Mouse (Mus musculus) layer of hippocampus, adult 11-12 months (tissue): ENCODE measurements around the gene Il17re.

ENCODE experiments used
- DNase-seq: peaks from one replicate; pipeline ENCODE4 v3.0.0; 2022; ENCODE audit warnings: low spot score

Gene Il17re

DNA sequence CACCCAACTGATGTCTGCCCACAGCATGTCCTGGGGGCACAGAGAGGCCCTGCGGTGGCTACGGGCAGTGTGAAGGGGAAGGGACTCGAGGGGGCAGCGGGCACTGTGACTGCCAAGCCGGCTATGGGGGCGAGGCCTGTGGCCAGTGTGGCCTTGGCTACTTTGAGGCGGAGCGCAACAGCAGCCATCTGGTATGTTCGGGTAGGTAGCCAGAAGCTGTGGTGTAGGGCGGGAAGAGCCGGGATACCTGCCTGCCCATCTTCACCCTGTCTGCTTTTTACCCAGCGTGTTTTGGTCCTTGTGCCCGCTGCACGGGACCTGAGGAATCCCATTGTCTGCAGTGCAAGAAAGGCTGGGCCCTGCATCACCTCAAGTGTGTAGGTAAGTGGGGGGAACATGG, 31.1 kb downstream of the Il17re start:
- no peak for DNase-seq

GRCm38 (mm10) chr6:113492101-113492864, 34.0 kb downstream of the Il17re start:
- DNase-seq, result peak; percentile 47

GRCm38 (mm10) chr6:113494258-113494788, 36.0 kb downstream of the Il17re start:
- DNase-seq, result peak; percentile 73

DNA sequence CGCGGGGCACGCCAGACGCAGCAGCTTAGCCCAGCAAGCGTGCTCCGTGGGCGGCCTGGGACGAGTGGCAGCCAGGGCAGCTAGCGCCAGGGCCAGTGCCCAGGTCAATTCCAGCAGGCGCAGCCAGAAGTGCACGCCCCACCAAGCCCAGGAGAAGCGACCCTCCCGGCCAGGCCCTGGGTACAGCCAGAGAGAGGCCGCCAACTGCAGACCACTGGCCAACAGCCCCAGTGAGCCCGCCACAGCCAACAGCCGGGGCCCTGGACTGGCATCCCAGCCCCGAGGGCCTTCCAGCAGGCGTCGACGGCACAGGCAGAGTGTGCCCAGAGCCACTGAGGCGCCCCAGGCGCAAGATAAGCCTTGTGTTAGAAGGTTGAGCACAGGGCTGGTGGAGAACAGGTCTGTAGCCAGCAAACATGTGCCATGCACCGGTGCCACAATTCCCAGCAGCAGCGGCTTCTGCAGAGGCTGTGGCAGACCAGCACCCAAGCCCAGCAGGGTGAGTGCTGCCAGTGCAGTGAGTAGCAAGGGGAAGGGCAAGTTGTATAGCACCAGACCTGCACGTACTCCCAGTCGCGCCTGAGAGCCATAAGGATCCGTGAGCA, 36.9 kb downstream of the Il17re start:
- DNase-seq, result no peak

DNA sequence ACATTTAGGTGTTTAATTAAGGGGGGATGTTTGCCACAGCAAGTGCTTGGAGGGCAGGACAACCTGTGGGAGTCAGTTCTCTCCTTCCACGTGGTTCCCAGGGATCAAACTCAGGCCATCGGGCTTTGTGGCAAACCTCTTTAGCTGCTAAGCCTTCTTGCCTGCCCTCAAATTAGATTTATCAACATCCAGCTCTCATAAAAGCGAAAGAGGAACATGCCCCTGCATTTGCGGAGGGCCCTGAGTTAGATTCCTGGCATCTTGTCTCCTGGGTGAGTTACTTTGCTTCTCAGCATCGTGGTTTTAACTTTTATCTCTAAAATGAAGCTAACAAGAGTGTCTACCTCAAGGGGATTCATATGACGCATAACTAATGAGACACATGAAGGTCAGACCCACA, 41.1 kb downstream of the Il17re start:
- no peak for DNase-seq

DNA sequence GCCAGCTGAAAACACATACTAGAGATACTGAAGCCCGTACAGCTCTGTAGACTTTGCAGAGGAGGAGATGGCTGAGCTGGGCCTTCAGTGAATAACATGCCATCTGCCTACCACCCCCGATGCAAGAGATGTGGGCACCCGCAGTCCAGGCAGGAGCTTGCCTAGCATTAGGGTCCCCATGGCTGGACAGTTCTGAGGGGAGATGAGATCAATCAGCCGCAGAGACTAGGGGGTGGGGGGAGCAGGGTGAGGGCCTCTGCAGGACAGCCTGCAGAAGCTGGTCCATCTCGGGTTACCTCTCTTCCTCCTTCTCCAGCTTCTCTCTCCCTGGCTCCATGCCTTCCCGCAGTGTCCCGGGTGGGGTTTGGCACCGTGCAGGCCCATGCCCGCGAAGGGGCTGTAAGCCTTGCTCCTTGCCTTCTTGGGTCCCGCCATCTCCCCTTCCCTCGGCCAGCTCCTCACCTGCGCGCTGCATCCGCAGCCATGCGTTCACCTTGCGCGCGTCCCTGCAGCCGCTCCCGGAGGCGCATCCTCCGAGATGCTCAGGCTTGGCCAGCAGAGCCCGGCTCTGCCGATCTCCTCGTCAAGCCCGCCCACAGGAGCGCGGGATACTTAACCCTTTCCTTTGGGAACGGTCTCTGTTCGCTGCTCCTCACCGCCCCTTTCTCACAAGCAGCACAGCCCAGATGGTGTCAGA, 43.3 kb downstream of the Il17re start, which contains the start of gene Prrt3:
Gene Prrt3 (minus strand): TSS at position 544 of the 697 bp plus-strand sequence.
- DNase-seq, result peak; percentile 68

DNA sequence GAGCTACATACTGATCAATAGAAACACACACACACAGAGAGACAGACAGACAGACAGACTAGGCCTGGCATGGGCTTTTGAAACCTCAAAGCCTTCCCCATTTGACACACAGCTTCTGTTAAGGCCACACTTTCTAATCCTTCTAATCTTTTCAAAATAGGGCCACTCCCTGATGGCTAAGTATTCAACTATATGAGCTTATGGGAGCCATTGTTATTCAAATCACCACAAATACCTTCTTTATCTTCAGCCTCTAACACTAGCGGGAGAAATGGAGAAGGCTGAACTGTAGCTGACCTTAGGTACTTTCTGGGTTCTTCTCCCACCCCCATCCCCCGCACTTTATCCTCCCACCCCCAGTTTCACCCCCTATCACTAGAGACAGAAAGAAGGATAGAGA, 44.5 kb downstream of the Il17re start:
- no peak for DNase-seq

- DNase-seq, result no peak
Observed at GRCm38 (mm10) chr6:113505689-113506088, 47.4 kb downstream of the Il17re start.

- no peak for DNase-seq
Observed at GRCm38 (mm10) chr6:113507130-113507529, 48.8 kb downstream of the Il17re start.

DNA sequence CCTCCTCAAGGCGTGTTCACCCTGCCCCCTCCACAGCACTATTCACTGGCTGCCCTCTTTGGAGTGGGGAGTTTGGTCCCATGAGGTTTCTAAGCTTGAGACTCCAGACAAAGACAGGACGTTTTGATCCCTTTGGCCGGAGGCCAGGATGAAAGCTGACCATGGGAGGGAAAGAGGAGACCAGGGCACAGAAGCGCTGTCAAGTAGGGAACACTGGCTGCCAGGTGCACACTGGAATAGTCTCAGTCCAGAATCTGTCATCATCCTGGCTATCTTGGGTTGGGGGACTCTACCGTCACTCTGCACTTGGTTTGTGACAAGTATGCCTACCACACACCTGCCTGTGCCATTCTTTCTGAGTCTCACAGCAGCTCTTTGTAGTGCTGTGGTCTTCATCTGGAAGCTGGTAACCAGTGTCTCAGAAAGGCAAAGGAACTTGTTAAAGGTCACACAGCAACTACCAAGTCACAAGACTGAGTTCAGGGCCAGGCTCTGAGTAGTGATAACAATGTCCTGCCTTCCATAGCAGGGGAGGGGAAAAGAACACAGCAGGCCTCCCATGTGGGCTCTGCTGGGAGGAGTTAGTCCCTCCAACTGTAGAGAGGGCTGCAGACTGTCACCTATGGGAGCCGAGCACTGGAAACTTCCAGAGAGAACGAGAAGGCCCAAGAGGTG, 50.1 kb downstream of the Il17re start:
- no peak for DNase-seq

DNA sequence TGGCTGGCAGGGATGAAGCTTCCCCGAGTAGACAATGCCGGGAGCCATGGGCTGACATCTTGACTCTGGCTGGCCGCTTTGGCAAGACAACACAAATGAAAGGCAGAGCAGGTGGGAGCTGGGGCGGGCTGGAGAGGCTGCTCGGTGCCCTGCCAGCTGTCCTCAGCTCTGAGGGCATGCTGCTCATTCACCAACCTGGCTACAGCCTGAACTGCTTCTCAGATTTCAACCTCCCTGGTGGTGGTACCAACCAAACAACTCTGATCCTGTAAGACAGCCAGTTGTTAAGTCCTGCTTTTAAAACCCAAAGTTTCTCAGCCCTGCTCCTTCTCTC, 50.6 kb downstream of the Il17re start:
- DNase-seq, result no peak

- no peak for DNase-seq
Observed at GRCm38 (mm10) chr6:113513944-113514343, 55.7 kb downstream of the Il17re start.

GRCm38 (mm10) chr6:113514600-113514999, 56.3 kb downstream of the Il17re start:
- DNase-seq, result no peak

DNA sequence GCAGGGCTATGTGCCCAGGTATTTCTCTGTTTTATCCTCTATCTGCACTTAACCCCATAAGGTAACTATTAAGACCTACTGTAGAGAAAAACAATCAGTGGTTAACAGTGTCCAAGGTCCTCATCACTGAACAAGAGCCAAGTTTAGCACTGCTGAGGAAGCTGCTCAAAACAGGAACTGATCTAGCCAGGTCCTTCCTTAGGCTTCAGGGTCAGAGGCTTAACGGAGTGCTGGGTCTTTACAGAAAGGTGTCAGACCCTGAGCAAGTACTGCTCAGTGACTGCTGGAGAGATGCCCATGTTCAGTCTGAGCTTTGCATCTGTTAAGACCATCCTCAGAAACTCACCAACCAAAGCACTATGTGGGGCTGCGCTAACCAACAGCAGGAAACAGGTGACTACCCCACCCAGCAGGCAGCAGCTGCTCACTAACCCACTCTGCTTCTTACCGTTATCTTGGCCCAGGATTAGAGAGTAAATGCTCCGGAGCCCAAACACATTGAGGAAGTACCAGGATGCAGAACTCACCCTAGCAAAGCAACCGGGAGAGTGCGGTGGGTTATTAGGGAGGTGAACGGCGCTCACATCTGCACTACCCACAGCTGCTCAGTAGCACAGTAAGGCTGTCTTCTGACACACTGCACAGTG, 59.3 kb downstream of the Il17re start:
- no peak for DNase-seq
